Mouse (Mus musculus) limb, embryonic 15.5 days (tissue): ENCODE measurements at regions not wholly inside any gene's neighbourhood (a gene's known extent, or its start where the extent isn't known, plus 50 kb on each side); places are given as distances from the start of the nearest gene placed in this dataset.

Source experiments
- ATAC-seq: fragments of 200-750 bp; cut with Nextera tagmentation; 2 replicates; pipeline ENCODE4 v1.8.0; 2017; ENCODE audit warnings: low read depth, moderate TSS enrichment; ENCODE audit not compliant: insufficient number of reproducible peaks, low FRiP score, low TSS enrichment
- H3K27ac ChIP-seq: fragments of 300-500 bp; sonication (generic); 2 replicates; pipeline ENCODE4 v1.5.1; 2015; ENCODE audit warnings: moderate library complexity, mild to moderate bottlenecking, inconsistent platforms
- H3K27me3 ChIP-seq: fragments of 300-500 bp; sonication (generic); 2 replicates; pipeline ENCODE4 v1.6.1; 2015; ENCODE audit warnings: inconsistent platforms
- H3K36me3 ChIP-seq: fragments of 300-500 bp; sonication (generic); 2 replicates; pipeline ENCODE4 v1.6.1; 2015; ENCODE audit warnings: inconsistent platforms
- H3K4me1 ChIP-seq: fragments of 300-500 bp; sonication (generic); 2 replicates; pipeline ENCODE4 v1.6.1; 2015; ENCODE audit warnings: inconsistent platforms
- H3K4me2 ChIP-seq: fragments of 300-500 bp; sonication (generic); 2 replicates; pipeline ENCODE4 v1.6.1; 2015; ENCODE audit warnings: mild to moderate bottlenecking, inconsistent platforms
- H3K4me3 ChIP-seq: fragments of 300-500 bp; sonication (generic); 2 replicates; pipeline ENCODE4 v1.5.1; 2015; ENCODE audit warnings: mild to moderate bottlenecking, inconsistent platforms
- H3K9ac ChIP-seq: fragments of 300-500 bp; sonication (generic); 2 replicates; pipeline ENCODE4 v1.6.1; 2015; ENCODE audit warnings: inconsistent platforms
- H3K9me3 ChIP-seq: fragments of 300-500 bp; sonication (generic); 2 replicates; pipeline ENCODE4 v1.6.1; 2016; ENCODE audit warnings: inconsistent platforms
- WGBS: fragments of 180-500 bp; shearing (Covaris S2); methylation state at CpG from one replicate; pipeline ENCODE4 v1.1.7; 2015; 5-methylcytosine and 5-hydroxymethylcytosine counted together

- H3K27ac ChIP-seq: no peak overlapping the region
- H3K36me3 ChIP-seq: no peaks in the 10 kb centered on the region
- H3K9ac ChIP-seq: no peak overlapping the region
- ATAC-seq: no peak
- H3K4me1 ChIP-seq: no peaks in the 10 kb centered on the region
- H3K4me2 ChIP-seq: no peak overlapping the region
- no peaks in the 10 kb centered on the region for H3K27me3 ChIP-seq
- H3K4me3 ChIP-seq: no peak overlapping the region
- 55% methylated on average over 8 of the region's 8 CpGs for WGBS
- H3K9me3 ChIP-seq: no peaks in the 10 kb centered on the region
Observed at GRCm38 (mm10) chr3:102619666-102620377, 114.5 kb upstream of the Tspan2 start.

- no peaks in the 10 kb centered on the region for H3K9me3 ChIP-seq
- H3K4me3 ChIP-seq: no peak overlapping the region
- no peak overlapping the region for H3K9ac ChIP-seq
- peaks cover 18% of the 10 kb centered on the region for H3K4me1 ChIP-seq
- no peak overlapping the region for H3K4me2 ChIP-seq
- 27% methylated on average over 4 of the region's 4 CpGs for WGBS
- no peaks in the 10 kb centered on the region for H3K36me3 ChIP-seq
- H3K27ac ChIP-seq: no peak overlapping the region
- peak; percentile 88 for ATAC-seq
- H3K27me3 ChIP-seq: no peaks in the 10 kb centered on the region
Observed at GRCm38 (mm10) chr3:102636076-102636475, 98.3 kb upstream of the Tspan2 start.

GRCm38 (mm10) chr3:102636674-102637073 lies 97.7 kb upstream of the Tspan2 start:
- Histone ChIP-seq H3K36me3 (no peaks in the 10 kb centered on the region), H3K4me2 (no peak overlapping the region), H3K4me3 (no peak overlapping the region), H3K4me1 (peaks cover 18% of the 10 kb centered on the region), H3K27ac (0 out of 2 replicates have a peak overlapping the region, but pooled peaks have one; percentile 38), H3K27me3 (no peaks in the 10 kb centered on the region), H3K9ac (no peak overlapping the region), H3K9me3 (no peaks in the 10 kb centered on the region)
- peak; percentile 69 for ATAC-seq
- 32% methylated on average over 4 of the region's 4 CpGs for WGBS

- H3K27ac ChIP-seq: no peak overlapping the region
- H3K4me3 ChIP-seq: no peak overlapping the region
- 52% methylated on average over 11 of the region's 11 CpGs for WGBS
- no peaks in the 10 kb centered on the region for H3K9me3 ChIP-seq
- H3K27me3 ChIP-seq: no peaks in the 10 kb centered on the region
- H3K4me2 ChIP-seq: no peak overlapping the region
- H3K4me1 ChIP-seq: peaks cover 12% of the 10 kb centered on the region
- ATAC-seq: no peak
- no peak overlapping the region for H3K9ac ChIP-seq
- H3K36me3 ChIP-seq: no peaks in the 10 kb centered on the region
Observed at GRCm38 (mm10) chr3:102644276-102644940, 89.9 kb upstream of the Tspan2 start.

- peaks cover 6% of the 10 kb centered on the region; the same call in 1 of the 2 replicates for H3K4me1 ChIP-seq
- ATAC-seq: no peak
- no peak overlapping the region; the same call in 1 of the 2 replicates for H3K27ac ChIP-seq
- no peak overlapping the region for H3K4me3 ChIP-seq
- H3K4me2 ChIP-seq: no peak overlapping the region
- no peaks in the 10 kb centered on the region for H3K36me3 ChIP-seq
- H3K27me3 ChIP-seq: no peaks in the 10 kb centered on the region
- WGBS: 33% methylated on average over 4 of the region's 4 CpGs
- H3K9me3 ChIP-seq: no peaks in the 10 kb centered on the region
- no peak overlapping the region for H3K9ac ChIP-seq
Observed at GRCm38 (mm10) chr3:102648450-102648849, 85.9 kb upstream of the Tspan2 start.

GRCm38 (mm10) chr3:102654962-102655361 lies 79.4 kb upstream of the Tspan2 start:
- H3K4me3 ChIP-seq: no peak overlapping the region
- no peak overlapping the region for H3K4me2 ChIP-seq
- no peak for ATAC-seq
- WGBS: 86% methylated on average over 10 of the region's 10 CpGs
- no peaks in the 10 kb centered on the region for H3K36me3 ChIP-seq
- no peaks in the 10 kb centered on the region for H3K9me3 ChIP-seq
- peaks cover 25% of the 10 kb centered on the region for H3K4me1 ChIP-seq
- no peak overlapping the region for H3K9ac ChIP-seq
- H3K27me3 ChIP-seq: no peaks in the 10 kb centered on the region
- H3K27ac ChIP-seq: no peak overlapping the region

GRCm38 (mm10) chr3:102657116-102657515 lies 77.2 kb upstream of the Tspan2 start:
- H3K9me3 ChIP-seq: no peaks in the 10 kb centered on the region
- no peaks in the 10 kb centered on the region for H3K27me3 ChIP-seq
- no peaks in the 10 kb centered on the region for H3K36me3 ChIP-seq
- WGBS: 23% methylated on average over 7 of the region's 7 CpGs
- ATAC-seq: no peak
- peaks cover 25% of the 10 kb centered on the region for H3K4me1 ChIP-seq
- H3K9ac ChIP-seq: no peak overlapping the region
- H3K27ac ChIP-seq: no peak overlapping the region
- no peak overlapping the region for H3K4me3 ChIP-seq
- no peak overlapping the region for H3K4me2 ChIP-seq

- H3K27ac ChIP-seq: no peak overlapping the region
- WGBS: 57% methylated on average over 7 of the region's 7 CpGs
- H3K4me2 ChIP-seq: no peak overlapping the region
- H3K27me3 ChIP-seq: no peaks in the 10 kb centered on the region
- H3K36me3 ChIP-seq: no peaks in the 10 kb centered on the region
- H3K4me1 ChIP-seq: peaks cover 25% of the 10 kb centered on the region
- H3K9me3 ChIP-seq: no peaks in the 10 kb centered on the region
- no peak overlapping the region for H3K4me3 ChIP-seq
- H3K9ac ChIP-seq: no peak overlapping the region
- no peak for ATAC-seq
Observed at GRCm38 (mm10) chr3:102657531-102658060, 76.7 kb upstream of the Tspan2 start.

GRCm38 (mm10) chr3:102659352-102659751 lies 75.0 kb upstream of the Tspan2 start:
- no peaks in the 10 kb centered on the region for H3K27me3 ChIP-seq
- no peak overlapping the region for H3K4me3 ChIP-seq
- no peaks in the 10 kb centered on the region for H3K9me3 ChIP-seq
- no peak overlapping the region for H3K4me2 ChIP-seq
- peaks cover 35% of the 10 kb centered on the region for H3K4me1 ChIP-seq
- 92% methylated on average over 5 of the region's 5 CpGs for WGBS
- no peak overlapping the region for H3K9ac ChIP-seq
- no peaks in the 10 kb centered on the region for H3K36me3 ChIP-seq
- no peak overlapping the region for H3K27ac ChIP-seq
- no peak for ATAC-seq

DNA sequence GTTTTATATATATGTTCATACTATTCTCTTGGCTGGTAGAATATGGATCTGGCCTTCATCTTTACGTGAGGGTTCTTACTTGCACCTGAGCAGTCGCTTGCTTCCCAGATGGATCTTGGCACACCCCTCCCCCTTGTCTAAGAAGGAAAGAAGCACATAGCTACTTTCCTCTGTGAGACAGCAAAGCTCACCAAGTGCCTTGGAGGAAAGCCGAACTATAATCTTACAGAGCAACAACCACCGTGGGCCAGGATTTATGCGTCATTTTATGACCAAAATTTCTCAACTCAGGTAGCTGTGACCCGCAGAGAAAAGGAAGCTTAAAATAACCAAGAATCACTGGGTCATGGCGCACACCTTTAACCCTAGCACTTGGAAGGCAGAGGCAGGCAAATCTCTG lies 73.0 kb upstream of the Tspan2 start:
- no peak for ATAC-seq
- Histone ChIP-seq H3K36me3 (no peaks in the 10 kb centered on the region), H3K4me2 (no peak overlapping the region), H3K9ac (no peak overlapping the region), H3K4me3 (no peak overlapping the region), H3K4me1 (peaks cover 32% of the 10 kb centered on the region), H3K27me3 (no peaks in the 10 kb centered on the region), H3K27ac (no peak overlapping the region), H3K9me3 (no peaks in the 10 kb centered on the region)
- 81% methylated on average over 7 of the region's 7 CpGs for WGBS

DNA sequence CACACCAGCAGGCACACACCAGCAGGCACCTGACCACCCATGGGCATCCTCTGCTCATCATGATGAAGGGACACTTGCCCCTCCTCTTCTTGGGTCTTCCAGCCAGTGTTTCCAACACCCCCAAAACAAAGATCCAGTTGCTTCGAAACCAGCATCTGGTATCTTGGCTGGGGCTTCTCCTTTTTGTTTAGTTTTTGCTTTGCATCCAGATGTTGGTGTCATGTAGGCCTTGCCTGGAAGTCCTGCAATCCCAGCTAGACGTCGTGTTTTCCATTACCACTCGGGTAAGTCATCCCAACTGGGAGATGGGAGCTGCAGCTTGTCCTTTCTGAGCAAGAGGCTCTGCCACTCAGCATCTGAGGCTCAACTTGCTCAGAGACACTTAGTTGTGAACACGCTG lies 70.6 kb upstream of the Tspan2 start:
- H3K4me3 ChIP-seq: no peak overlapping the region
- H3K4me2 ChIP-seq: no peak overlapping the region
- WGBS: 60% methylated on average over 5 of the region's 5 CpGs
- H3K27me3 ChIP-seq: no peaks in the 10 kb centered on the region
- H3K4me1 ChIP-seq: peaks cover 11% of the 10 kb centered on the region; the same call in 1 of the 2 replicates
- H3K36me3 ChIP-seq: no peaks in the 10 kb centered on the region
- no peak overlapping the region for H3K9ac ChIP-seq
- H3K9me3 ChIP-seq: no peaks in the 10 kb centered on the region
- ATAC-seq: no peak
- H3K27ac ChIP-seq: peak overlapping the region; percentile 9; the same call in 1 of the 2 replicates

DNA sequence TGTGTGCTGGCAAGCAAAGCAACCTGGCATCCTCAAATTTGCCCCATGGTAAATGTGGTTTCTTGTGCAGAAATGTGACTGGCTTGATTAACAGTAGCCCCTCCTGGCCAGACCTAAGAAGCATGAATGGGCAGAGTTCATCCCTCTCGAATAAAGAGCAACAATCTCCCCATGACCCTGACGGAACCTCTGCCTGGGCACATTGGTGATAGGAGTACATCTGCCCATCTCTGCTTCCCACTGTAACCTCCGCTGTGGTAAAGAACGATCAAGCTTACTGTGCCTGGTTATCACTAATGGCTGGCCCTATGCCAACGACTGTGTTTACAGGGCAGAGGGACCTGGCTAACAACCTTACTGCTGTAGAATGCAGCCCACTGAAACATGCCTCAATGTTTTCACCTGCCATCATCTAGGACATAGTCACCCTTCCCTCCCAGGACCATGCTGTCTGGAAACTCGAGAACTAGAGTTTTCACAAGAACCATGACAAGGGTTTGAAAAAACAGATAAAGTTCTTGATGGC lies 69.6 kb upstream of the Tspan2 start:
- H3K4me2 ChIP-seq: no peak overlapping the region
- H3K9ac ChIP-seq: no peak overlapping the region
- no peak overlapping the region for H3K4me3 ChIP-seq
- ATAC-seq: no peak
- H3K4me1 ChIP-seq: peaks cover 11% of the 10 kb centered on the region; the same call in 1 of the 2 replicates
- no peaks in the 10 kb centered on the region for H3K27me3 ChIP-seq
- H3K9me3 ChIP-seq: no peaks in the 10 kb centered on the region
- no peak overlapping the region for H3K27ac ChIP-seq
- WGBS: 67% methylated on average over 6 of the region's 6 CpGs
- H3K36me3 ChIP-seq: no peaks in the 10 kb centered on the region
